Mouse (Mus musculus) hindbrain, embryonic 14.5 days (tissue): Measurements from ENCODE around the gene Lrig1. TPM values are rescaled to one million over a fixed set of nuclear protein-coding genes. Genes with fewer than 3 reads are reported as not detected.
A peak's percentile ranks its signal among the peaks of the same experiment; 100 is the strongest.

Experiments used
- ATAC-seq: fragments of 200-750 bp; cut with Nextera tagmentation; 2 replicates; pipeline ENCODE4 v1.8.0; 2017; ENCODE audit warnings: moderate number of reproducible peaks, mild to moderate bottlenecking, moderate TSS enrichment, moderate library complexity; ENCODE audit not compliant: low FRiP score
- DNase-seq: peaks from one replicate; pipeline ENCODE4 v3.0.0-alpha.2; 2015; ENCODE audit warnings: low spot score
- H3K27ac ChIP-seq: fragments of 300-500 bp; sonication (generic); 2 replicates; pipeline ENCODE4 v1.5.1; 2014; ENCODE audit warnings: mild to moderate bottlenecking, moderate library complexity
- H3K27me3 ChIP-seq: fragments of 300-500 bp; sonication (generic); 2 replicates; pipeline ENCODE4 v1.6.1; 2014; ENCODE audit warnings: mild to moderate bottlenecking, low read length, mixed read lengths; ENCODE audit not compliant: control insufficient read depth, insufficient read depth
- H3K36me3 ChIP-seq: fragments of 300-500 bp; sonication (generic); replicated peaks from 2 replicates; pipeline ENCODE4 v1.6.1; 2014; ENCODE audit not compliant: control insufficient read depth, insufficient read depth
- H3K4me1 ChIP-seq: fragments of 300-500 bp; sonication (generic); replicated peaks from 2 replicates; pipeline ENCODE4 v1.6.1; 2014; ENCODE audit warnings: antibody characterized with exemption, low read length, mixed read lengths; ENCODE audit not compliant: control insufficient read depth, insufficient read depth
- H3K4me2 ChIP-seq: fragments of 300-500 bp; sonication (generic); replicated peaks from 2 replicates; pipeline ENCODE4 v1.6.1; 2014; ENCODE audit warnings: mild to moderate bottlenecking, moderate library complexity
- H3K4me3 ChIP-seq: fragments of 300-500 bp; sonication (generic); replicated peaks from 2 replicates; pipeline ENCODE4 v1.5.1; 2014; ENCODE audit warnings: mild to moderate bottlenecking, low read length
- H3K9ac ChIP-seq: fragments of 300-500 bp; sonication (generic); 2 replicates; pipeline ENCODE4 v1.6.1; 2014
- H3K9me3 ChIP-seq: fragments of 300-500 bp; sonication (generic); 2 replicates; pipeline ENCODE4 v1.6.1; 2016; ENCODE audit warnings: low read length; ENCODE audit not compliant: control insufficient read depth
- WGBS: fragments of 180-500 bp; shearing (Covaris S2); extraction: QIAGEN DNeasy Blood & Tissue Kit; methylation state at CpG from one replicate; pipeline ENCODE4 v1.1.7; 2014; 5-methylcytosine and 5-hydroxymethylcytosine counted together
- polyA plus RNA-seq: library from polyadenylated mRNA; unstranded; fragments of >200 nt; fragmentation: Nextera tagmentation; extraction: Ambion mirVana; gene quantifications from 2 replicates; pipeline ENCODE4 v1.2.1, GENCODE M21; 2014

Lrig1 gene
- polyA plus RNA-seq, 1 experiment from 2014 or later: 22.3 TPM

GRCm38 (mm10) chr6:94701071-94701470, 1.1 kb upstream of the Lrig1 start:
- no peak for ATAC-seq
- 4% methylated on average over 18 of the region's 18 CpGs for WGBS

GRCm38 (mm10) chr6:94700612-94701011, 654 bp upstream of the Lrig1 start:
- no peak overlapping the region for H3K9ac ChIP-seq
- peak overlapping the region; percentile 96 for H3K4me2 ChIP-seq
- H3K4me1 ChIP-seq: peaks cover 27% of the 10 kb centered on the region
- WGBS: under 1% methylated on average over 8 of the region's 8 CpGs
- H3K27ac ChIP-seq: peak overlapping the region; percentile 21; the same call in 1 of the 2 replicates
- DNase-seq: no peak
- ATAC-seq: no peak
- H3K36me3 ChIP-seq: no peaks in the 10 kb centered on the region
- peak overlapping the region; percentile 94 for H3K4me3 ChIP-seq
- H3K27me3 ChIP-seq: peaks cover 4% of the 10 kb centered on the region; the same call in 1 of the 2 replicates
- H3K9me3 ChIP-seq: no peaks in the 10 kb centered on the region

More at GRCm38 (mm10) chr6:94701071-94701470, 1.1 kb upstream of the Lrig1 start:
- Histone ChIP-seq H3K9me3 (no peaks in the 10 kb centered on the region), H3K27me3 (peaks cover 4% of the 10 kb centered on the region; the same call in 1 of the 2 replicates), H3K4me2 (peak overlapping the region; percentile 96), H3K27ac (peak overlapping the region; percentile 21; the same call in 1 of the 2 replicates), H3K4me1 (peaks cover 27% of the 10 kb centered on the region), H3K9ac (no peak overlapping the region), H3K4me3 (peak overlapping the region; percentile 94), H3K36me3 (no peaks in the 10 kb centered on the region)
- DNase-seq: no peak

- ATAC-seq (no peak; the same call in 1 of the 2 replicates), DNase-seq (no peak)
- peaks cover 30% of the 10 kb centered on the region for H3K4me1 ChIP-seq
- peaks cover 4% of the 10 kb centered on the region; the same call in 1 of the 2 replicates for H3K27me3 ChIP-seq
- peak overlapping the region; percentile 92 for H3K9ac ChIP-seq
- no peaks in the 10 kb centered on the region for H3K9me3 ChIP-seq
- H3K36me3 ChIP-seq: no peaks in the 10 kb centered on the region
- peak overlapping the region; percentile 96 for H3K4me2 ChIP-seq
- WGBS: under 1% methylated on average over 85 of the region's 95 CpGs
- peak overlapping the region; percentile 89 for H3K27ac ChIP-seq
- H3K4me3 ChIP-seq: peak overlapping the region; percentile 94
These were observed 578 bp downstream of the Lrig1 start for GRCm38 (mm10) chr6:94699173-94699987.

- Histone ChIP-seq H3K4me1 (peaks cover 30% of the 10 kb centered on the region), H3K9me3 (no peaks in the 10 kb centered on the region), H3K4me3 (peak overlapping the region; percentile 94), H3K9ac (peak overlapping the region; percentile 92), H3K4me2 (peak overlapping the region; percentile 96), H3K36me3 (no peaks in the 10 kb centered on the region), H3K27me3 (peaks cover 4% of the 10 kb centered on the region; the same call in 1 of the 2 replicates), H3K27ac (peak overlapping the region; percentile 89; the same call in 1 of the 2 replicates)
- 2% methylated on average over 11 of the region's 11 CpGs for WGBS
- ATAC-seq: no peak
- no peak for DNase-seq
These were observed 1.3 kb downstream of the Lrig1 start for GRCm38 (mm10) chr6:94698509-94699172.

GRCm38 (mm10) chr6:94697423-94697822, 2.5 kb downstream of the Lrig1 start:
- Histone ChIP-seq H3K27me3 (peaks cover 4% of the 10 kb centered on the region; the same call in 1 of the 2 replicates), H3K27ac (no peak overlapping the region), H3K4me2 (peak overlapping the region; percentile 96), H3K9me3 (no peaks in the 10 kb centered on the region), H3K4me3 (peak overlapping the region; percentile 94), H3K9ac (peak overlapping the region; percentile 92), H3K36me3 (no peaks in the 10 kb centered on the region), H3K4me1 (peaks cover 30% of the 10 kb centered on the region)
- DNase-seq (no peak), ATAC-seq (no peak)
- 34% methylated on average over 1 of the region's 1 CpGs for WGBS

- peak overlapping the region; percentile 96 for H3K4me2 ChIP-seq
- no peaks in the 10 kb centered on the region for H3K27me3 ChIP-seq
- peaks cover 31% of the 10 kb centered on the region for H3K4me1 ChIP-seq
- peak overlapping the region; percentile 92 for H3K9ac ChIP-seq
- no peaks in the 10 kb centered on the region for H3K9me3 ChIP-seq
- H3K4me3 ChIP-seq: peak overlapping the region; percentile 94
- 36% methylated on average over 10 of the region's 10 CpGs for WGBS
- H3K27ac ChIP-seq: no peak overlapping the region
- no peaks in the 10 kb centered on the region for H3K36me3 ChIP-seq
- DNase-seq: no peak
- ATAC-seq: no peak
These were observed 3.5 kb downstream of the Lrig1 start for GRCm38 (mm10) chr6:94696182-94697080.

- Histone ChIP-seq H3K9ac (no peak overlapping the region), H3K27ac (no peak overlapping the region), H3K4me2 (peak overlapping the region; percentile 96), H3K4me1 (peaks cover 26% of the 10 kb centered on the region), H3K9me3 (no peaks in the 10 kb centered on the region), H3K36me3 (no peaks in the 10 kb centered on the region), H3K27me3 (no peaks in the 10 kb centered on the region), H3K4me3 (peak overlapping the region; percentile 94)
- WGBS: 43% methylated on average over 9 of the region's 9 CpGs
- DNase-seq: no peak
- ATAC-seq: no peak
These were observed 4.6 kb downstream of the Lrig1 start for GRCm38 (mm10) chr6:94695121-94695930.

- peaks cover 26% of the 10 kb centered on the region for H3K4me1 ChIP-seq
These were observed 5.5 kb downstream of the Lrig1 start for GRCm38 (mm10) chr6:94694481-94694880.

More at GRCm38 (mm10) chr6:94694481-94694880, 5.5 kb downstream of the Lrig1 start:
- Histone ChIP-seq H3K9me3 (no peaks in the 10 kb centered on the region), H3K9ac (no peak overlapping the region), H3K4me3 (no peak overlapping the region), H3K36me3 (no peaks in the 10 kb centered on the region), H3K27ac (no peak overlapping the region), H3K4me2 (peak overlapping the region; percentile 96), H3K27me3 (no peaks in the 10 kb centered on the region)
- WGBS: 3% methylated on average over 1 of the region's 1 CpGs
- DNase-seq: no peak
- ATAC-seq: no peak
